Mouse (Mus musculus) heart, postnatal 0 days (tissue): ENCODE measurements around the gene Padi3.

Experiments
- CTCF ChIP-seq: IDR thresholded peaks from 2 replicates; pipeline ENCODE4 v1.5.1; 2016; ENCODE audit warnings: antibody characterized with exemption, control low read depth, low read depth
- EP300 ChIP-seq: IDR thresholded peaks from 2 replicates; pipeline ENCODE4 v1.6.1; 2016; ENCODE audit warnings: antibody characterized with exemption, low read depth

GRCm38 (mm10) chr4:140770433-140770832, 40.0 kb downstream of the Padi3 start:
- no peak for TF ChIP-seq CTCF
- no peak for TF ChIP-seq EP300
